Mouse (Mus musculus) limb, embryonic 14.5 days (tissue): ENCODE results near the gene Gnb1. TPM values are rescaled to one million over a fixed set of nuclear protein-coding genes. Genes with fewer than 3 reads are reported as not detected.

Experiments used
- ATAC-seq: fragments of 200-750 bp; cut with Nextera tagmentation; 2 replicates; pipeline ENCODE4 v1.8.0; 2017; ENCODE audit warnings: low read depth, moderate number of reproducible peaks, moderate TSS enrichment; ENCODE audit not compliant: low FRiP score
- DNase-seq: peaks from one replicate; pipeline ENCODE4 v3.0.0-alpha.2; 2015; ENCODE audit warnings: low spot score
- H3K27ac ChIP-seq: fragments of 300-500 bp; sonication (generic); replicated peaks from 2 replicates; pipeline ENCODE4 v1.5.1; 2014; ENCODE audit warnings: low read depth, mild to moderate bottlenecking, low read length, moderate library complexity, mixed read lengths
- H3K27me3 ChIP-seq: fragments of 300-500 bp; sonication (generic); 2 replicates; pipeline ENCODE4 v1.6.1; 2014; ENCODE audit warnings: low read length, mixed read lengths; ENCODE audit not compliant: control insufficient read depth, insufficient read depth
- H3K36me3 ChIP-seq: fragments of 300-500 bp; sonication (generic); 2 replicates; pipeline ENCODE4 v1.6.1; 2014; ENCODE audit warnings: mild to moderate bottlenecking, low read length, moderate library complexity, mixed read lengths; ENCODE audit not compliant: control insufficient read depth, insufficient read depth
- H3K4me1 ChIP-seq: fragments of 300-500 bp; sonication (generic); 2 replicates; pipeline ENCODE4 v1.6.1; 2014; ENCODE audit warnings: antibody characterized with exemption, low read length, mixed read lengths; ENCODE audit not compliant: control insufficient read depth, insufficient read depth
- H3K4me2 ChIP-seq: fragments of 300-500 bp; sonication (generic); replicated peaks from 2 replicates; pipeline ENCODE4 v1.6.1; 2014; ENCODE audit warnings: low read depth, mild to moderate bottlenecking, low read length, moderate library complexity; ENCODE audit not compliant: severe bottlenecking
- H3K4me3 ChIP-seq: fragments of 300-500 bp; sonication (generic); replicated peaks from 2 replicates; pipeline ENCODE4 v1.5.1; 2014; ENCODE audit warnings: low read length
- H3K9ac ChIP-seq: fragments of 300-500 bp; sonication (generic); 2 replicates; pipeline ENCODE4 v1.6.1; 2014; ENCODE audit warnings: mild to moderate bottlenecking, low read depth, low read length, moderate library complexity; ENCODE audit not compliant: severe bottlenecking
- H3K9me3 ChIP-seq: fragments of 300-500 bp; sonication (generic); 2 replicates; pipeline ENCODE4 v1.6.1; 2016; ENCODE audit warnings: low read length; ENCODE audit not compliant: control insufficient read depth
- POLR2A ChIP-seq: fragments of 200-500 bp; IDR thresholded peaks from 2 replicates; pipeline ENCODE4 v1.8.0; 2012; ENCODE audit warnings: inconsistent platforms, mild to moderate bottlenecking, moderate library complexity, borderline replicate concordance; ENCODE audit not compliant: insufficient read depth, insufficient read length; ENCODE audit errors: extremely low read depth
- WGBS: fragments of 180-500 bp; shearing (Covaris S2); extraction: QIAGEN DNeasy Blood & Tissue Kit; methylation state at CpG from one replicate; pipeline ENCODE4 v1.1.7; 2014; 5-methylcytosine and 5-hydroxymethylcytosine counted together
- polyA plus RNA-seq, 2 experiments: library from polyadenylated mRNA; depleted of rRNA in 1 of 2; stranded (reverse) in 1 of 2; unstranded in 1 of 2; fragments of >200 nt; fragmentation: Nextera tagmentation in 1 of 2; extraction: Ambion mirVana in 1 of 2; gene quantifications; 2 replicates each; pipeline versions ENCODE4 v1.2.1 to v1.2.3; 2012 to 2014

Gene Gnb1
- polyA plus RNA-seq, 2 experiments = 440 to 511 TPM

GRCm38 (mm10) chr4:155601091-155601996 lies 110.2 kb downstream of the Gnb1 start, which contains the start of gene Slc35e2:
Gene Slc35e2, plus strand, starts transcription at chr4:155601416.
- H3K36me3 ChIP-seq = 0 out of 2 replicates have a peak, but pooled peaks cover 9% of the 10 kb centered on the region
- peak within 1 kb of the TSS; percentile 79 for H3K4me2 ChIP-seq
- H3K4me3 ChIP-seq = peak within 1 kb of the TSS; percentile 85
- peak within 1 kb of the TSS; percentile 99 for H3K27ac ChIP-seq
- peak; percentile 66; the same call in 1 of the 2 replicates for TF ChIP-seq POLR2A
- no peaks in the 10 kb centered on the region for H3K27me3 ChIP-seq
- DNase-seq (peak; percentile 92), ATAC-seq (peak; percentile 95)
- peaks cover 11% of the 10 kb centered on the region; the same call in 1 of the 2 replicates for H3K4me1 ChIP-seq
- 2% methylated on average over 53 of the region's 65 CpGs for WGBS
- no peaks in the 10 kb centered on the region for H3K9me3 ChIP-seq
- H3K9ac ChIP-seq = peak within 1 kb of the TSS; percentile 93

DNA sequence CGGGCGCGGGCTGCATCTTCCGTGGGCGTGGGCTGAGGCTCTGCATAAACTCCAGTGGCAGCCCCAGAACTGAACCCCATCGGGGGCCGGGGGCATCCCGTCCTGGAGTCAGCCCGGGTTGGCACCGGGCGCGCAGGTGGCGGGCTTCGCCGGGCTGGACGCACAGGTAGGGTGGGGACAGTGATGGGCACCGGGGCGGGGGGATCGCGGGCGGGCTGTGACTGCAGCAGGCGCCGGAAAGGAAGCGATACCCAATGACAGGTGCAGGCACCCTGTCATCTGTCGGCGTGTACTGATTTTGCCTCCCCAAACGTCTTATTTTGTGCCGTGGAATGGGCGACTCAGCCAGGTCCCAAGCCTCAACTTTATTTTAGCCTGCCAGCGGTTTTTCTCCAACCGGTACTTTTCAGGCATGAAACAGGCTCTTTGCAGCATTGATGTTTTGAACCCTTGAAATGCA lies 110.9 kb downstream of the Gnb1 start:
- Histone ChIP-seq H3K4me2 (peak overlapping the region; percentile 79), H3K9ac (peak overlapping the region; percentile 93), H3K36me3 (0 out of 2 replicates have a peak, but pooled peaks cover 9% of the 10 kb centered on the region), H3K4me3 (peak overlapping the region; percentile 85), H3K27me3 (no peaks in the 10 kb centered on the region), H3K4me1 (peaks cover 11% of the 10 kb centered on the region; the same call in 1 of the 2 replicates), H3K9me3 (no peaks in the 10 kb centered on the region), H3K27ac (peak overlapping the region; percentile 99)
- no peak for DNase-seq
- WGBS = 4% methylated on average over 23 of the region's 31 CpGs
- no peak for TF ChIP-seq POLR2A
- ATAC-seq = peak; percentile 10

DNA sequence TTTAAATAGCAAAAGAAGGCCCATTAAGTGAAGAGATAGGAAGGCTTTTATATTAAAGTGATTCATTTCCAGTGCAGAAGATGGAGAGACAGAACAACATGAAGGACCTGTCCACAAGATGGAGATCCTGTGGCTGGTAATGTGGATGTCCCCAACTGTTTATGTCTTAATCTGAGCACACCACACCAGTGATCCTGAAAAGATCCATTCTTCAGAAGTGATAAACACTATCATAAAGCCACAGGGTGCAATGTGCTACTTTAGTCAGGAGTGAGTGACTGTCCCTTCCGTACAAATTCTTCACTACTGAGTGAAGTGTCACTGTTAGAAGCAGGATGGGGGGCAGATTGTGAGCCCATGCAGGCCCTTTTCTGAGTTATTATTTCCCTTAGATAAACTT lies 111.6 kb downstream of the Gnb1 start:
- peaks cover 11% of the 10 kb centered on the region; the same call in 1 of the 2 replicates for H3K4me1 ChIP-seq
- no peak for ATAC-seq
- no peaks in the 10 kb centered on the region for H3K27me3 ChIP-seq
- TF ChIP-seq POLR2A = no peak
- no peak for DNase-seq
- peak overlapping the region; percentile 93 for H3K9ac ChIP-seq
- H3K9me3 ChIP-seq = no peaks in the 10 kb centered on the region
- H3K27ac ChIP-seq = no peak overlapping the region
- WGBS = 89% methylated on average over 1 of the region's 1 CpGs
- H3K36me3 ChIP-seq = 0 out of 2 replicates have a peak, but pooled peaks cover 9% of the 10 kb centered on the region
- peak overlapping the region; percentile 79 for H3K4me2 ChIP-seq
- peak overlapping the region; percentile 85 for H3K4me3 ChIP-seq

- no peak overlapping the region for H3K4me3 ChIP-seq
- no peak overlapping the region for H3K9ac ChIP-seq
- H3K9me3 ChIP-seq = no peaks in the 10 kb centered on the region
- DNase-seq (no peak), ATAC-seq (no peak)
- 0 out of 2 replicates have a peak, but pooled peaks cover 9% of the 10 kb centered on the region for H3K36me3 ChIP-seq
- 96% methylated on average over 6 of the region's 6 CpGs for WGBS
- no peak overlapping the region for H3K4me2 ChIP-seq
- TF ChIP-seq POLR2A = no peak
- no peak overlapping the region for H3K27ac ChIP-seq
- H3K4me1 ChIP-seq = peaks cover 11% of the 10 kb centered on the region; the same call in 1 of the 2 replicates
- no peaks in the 10 kb centered on the region for H3K27me3 ChIP-seq
Observed at GRCm38 (mm10) chr4:155603801-155604200, 112.6 kb downstream of the Gnb1 start.

DNA sequence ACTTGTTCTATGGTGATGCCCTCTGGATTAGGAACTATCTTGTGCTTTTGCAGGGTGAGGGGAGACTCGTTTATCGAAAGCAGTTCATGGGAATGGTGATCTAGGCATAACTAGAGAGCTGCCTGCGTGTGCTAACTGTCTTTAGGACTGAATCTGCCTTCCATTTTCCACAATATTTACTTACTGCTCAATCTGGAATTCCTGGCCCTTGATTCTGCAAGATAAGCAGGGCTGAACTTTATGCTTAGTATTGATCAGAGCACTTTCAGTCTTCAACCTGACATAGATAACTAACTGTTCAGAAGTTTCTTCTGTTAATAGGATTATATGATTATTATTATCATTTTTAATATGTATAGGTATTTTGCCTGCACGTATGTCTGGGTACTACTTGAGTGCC lies 114.0 kb downstream of the Gnb1 start:
- Histone ChIP-seq H3K36me3 (peaks cover 16% of the 10 kb centered on the region), H3K27me3 (no peaks in the 10 kb centered on the region), H3K4me1 (peaks cover 11% of the 10 kb centered on the region; the same call in 1 of the 2 replicates), H3K9me3 (no peaks in the 10 kb centered on the region), H3K27ac (no peak overlapping the region), H3K4me3 (no peak overlapping the region), H3K9ac (no peak overlapping the region), H3K4me2 (no peak overlapping the region)
- ATAC-seq (no peak), DNase-seq (no peak)
- no peak for TF ChIP-seq POLR2A
- WGBS = 92% methylated on average over 4 of the region's 4 CpGs
